Mouse (Mus musculus) myocyte (in vitro differentiated cells): ENCODE results near the gene Renbp.

Experiments used
- E2F4 ChIP-seq: IDR thresholded peaks from one replicate; pipeline ENCODE4 v1.6.1; 2011; ENCODE audit warnings: mild to moderate bottlenecking, control low read depth, moderate library complexity; ENCODE audit not compliant: insufficient read depth
- MAX ChIP-seq: IDR thresholded peaks from one replicate; pipeline ENCODE4 v1.6.1; 2011; ENCODE audit warnings: low read depth, mild to moderate bottlenecking, control low read depth
- MYOD1 ChIP-seq, 3 experiments: IDR thresholded peaks; one replicate each; pipeline ENCODE4 v1.6.1; 2011; ENCODE audit warnings: control low read depth in 2 of 3, low read depth in 2 of 3, mild to moderate bottlenecking in 2 of 3, moderate library complexity in 1 of 3; ENCODE audit not compliant: insufficient read length in 2 of 3, control insufficient read depth in 1 of 3
- MYOG ChIP-seq, 3 experiments: IDR thresholded peaks; one replicate each; pipeline ENCODE4 v1.6.1; 2011; ENCODE audit warnings: control low read depth in 2 of 3, low read depth in 2 of 3, mild to moderate bottlenecking in 2 of 3; ENCODE audit not compliant: insufficient read length in 2 of 3, control insufficient read depth in 1 of 3, insufficient read depth in 1 of 3
- POLR2A ChIP-seq: IDR thresholded peaks from one replicate; pipeline ENCODE4 v1.6.1; 2011; ENCODE audit warnings: low read depth, mild to moderate bottlenecking, control low read depth, moderate library complexity; ENCODE audit not compliant: insufficient read length
- POLR2AphosphoS2 ChIP-seq: IDR thresholded peaks from one replicate; pipeline ENCODE4 v1.6.1; 2011; ENCODE audit warnings: low read depth, control low read depth; ENCODE audit not compliant: insufficient read length
- REST ChIP-seq: IDR thresholded peaks from one replicate; pipeline ENCODE4 v1.6.1; 2011; ENCODE audit warnings: mild to moderate bottlenecking, control low read depth, moderate library complexity; ENCODE audit not compliant: insufficient read depth, insufficient read length
- TCF12 ChIP-seq: IDR thresholded peaks from one replicate; pipeline ENCODE4 v1.6.1; 2011; ENCODE audit warnings: mild to moderate bottlenecking, control low read depth; ENCODE audit not compliant: poor library complexity, insufficient read depth, severe bottlenecking
- USF1 ChIP-seq: IDR thresholded peaks from one replicate; pipeline ENCODE4 v1.6.1; 2011; ENCODE audit warnings: low read depth, mild to moderate bottlenecking, control low read depth, moderate library complexity

- no peak for TF ChIP-seq MYOD1 (IDR thresholded peaks at IDR 0.05; ENCODE audit: control insufficient read depth in 1 of 3, insufficient read length in 2 of 3, low read depth in 2 of 3)
- no peak for TF ChIP-seq POLR2A
- no peak for TF ChIP-seq MAX
- TF ChIP-seq TCF12: no peak
- no peak for TF ChIP-seq POLR2AphosphoS2
- no peak for TF ChIP-seq E2F4
- TF ChIP-seq MYOG (IDR thresholded peaks at IDR 0.05; ENCODE audit: control insufficient read depth in 1 of 3, insufficient read depth in 1 of 3, insufficient read length in 2 of 3, low read depth in 2 of 3): no peak
- no peak for TF ChIP-seq USF1
- no peak for TF ChIP-seq REST
Measured at GRCm38 (mm10) chrX:73875881-73876280, 54.8 kb downstream of the Renbp start.
